Mouse (Mus musculus) cerebellum, adult 18-20 months (tissue): Measurements from ENCODE around the gene Arih2.

ENCODE experiments used
- DNase-seq, 2 experiments: peaks; one replicate each; pipeline ENCODE4 v3.0.0; 2021

Gene Arih2

DNA sequence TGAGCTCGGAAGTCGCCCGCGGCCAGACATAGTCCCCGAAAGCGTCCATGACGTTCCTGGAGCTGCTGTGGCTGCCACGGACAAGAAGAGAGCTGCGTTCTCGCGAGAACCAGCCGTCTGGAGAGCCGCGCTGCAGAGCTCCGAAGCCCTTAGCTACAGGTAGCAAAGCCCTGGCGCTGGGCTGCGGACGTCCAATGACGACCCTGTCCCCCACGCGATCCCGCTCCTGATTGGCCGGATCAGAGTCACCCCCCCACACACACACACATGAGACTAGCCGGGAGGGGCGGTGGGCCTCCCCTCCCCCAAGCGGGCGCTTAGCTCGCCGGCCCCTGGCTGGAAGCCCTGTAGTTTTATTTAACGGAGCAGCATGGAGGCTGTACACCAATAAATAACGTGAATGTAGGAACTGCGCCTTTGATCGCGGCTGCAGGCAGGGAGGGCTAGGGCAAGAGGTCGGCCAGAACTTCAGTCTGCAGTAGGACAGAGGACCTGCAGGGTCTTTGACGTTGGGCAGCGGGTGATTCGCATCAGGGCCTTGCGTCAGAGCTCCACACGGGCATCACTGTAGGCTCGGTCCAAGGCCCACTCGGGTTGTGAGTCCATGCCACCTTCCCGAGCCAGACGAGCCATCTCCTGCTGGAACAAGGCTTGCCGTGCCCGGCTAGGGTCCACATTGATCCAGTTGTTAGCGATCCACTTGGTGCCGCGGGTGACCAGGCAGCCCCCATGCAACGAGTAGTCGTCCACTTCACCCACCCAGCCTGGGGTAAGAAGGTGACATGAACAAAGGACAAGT, 70.4 kb downstream of the Arih2 start, which contains the start of gene Wdr6:
TSS of gene Wdr6 (minus strand) at position 195 of the 799 bp plus-strand sequence.
- DNase-seq = peak; percentile 82 to 91

DNA sequence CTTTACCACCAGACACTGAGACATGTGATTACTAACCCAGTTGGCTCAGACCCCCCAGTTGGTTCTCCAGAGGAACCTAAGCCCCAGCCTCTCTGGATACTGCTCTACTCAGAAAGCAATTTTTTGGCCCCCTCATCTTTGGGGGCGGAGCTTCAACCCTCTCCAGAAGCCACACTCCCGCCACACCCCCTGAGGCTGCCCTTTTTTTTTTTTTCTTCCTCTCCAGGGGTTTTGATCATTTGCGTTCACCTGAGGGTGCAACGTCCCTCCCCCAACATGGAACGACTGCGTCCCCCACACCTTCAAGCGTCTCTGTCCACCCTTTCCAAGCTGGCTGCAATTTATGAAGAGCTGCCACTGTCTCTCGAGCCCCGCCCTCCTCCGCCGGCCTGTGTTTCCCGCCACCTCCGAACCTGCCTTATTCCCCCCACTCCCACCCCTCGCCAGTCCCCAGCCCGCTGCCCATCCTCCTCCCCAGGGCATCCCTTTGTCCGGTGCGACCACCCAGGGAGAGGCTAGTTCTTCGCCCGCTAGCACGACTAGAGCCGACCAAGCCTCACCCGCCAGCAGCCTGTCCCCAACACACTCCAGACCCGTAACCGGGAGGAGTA, 71.1 kb downstream of the Arih2 start:
- peak; percentile 47 to 58 for DNase-seq

DNA sequence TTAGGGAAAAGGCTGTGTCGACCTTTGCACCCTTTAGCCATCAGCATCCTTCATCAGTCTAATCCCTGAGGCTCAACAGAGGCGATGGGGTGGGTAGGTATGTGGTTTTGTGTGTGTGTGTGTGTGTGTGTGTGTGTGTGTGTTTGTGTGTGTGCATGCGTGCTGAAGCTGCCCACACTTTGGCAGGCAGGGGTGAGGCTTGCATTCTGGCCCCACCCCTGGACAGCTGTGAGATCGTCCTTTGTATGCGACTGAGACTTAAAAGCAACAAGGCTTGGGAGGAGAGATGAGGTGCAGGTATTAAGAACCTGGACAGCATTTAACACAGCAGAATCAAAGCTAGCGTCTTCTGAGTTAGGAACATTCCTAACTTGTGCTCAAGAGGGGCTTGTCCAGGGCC, 72.2 kb downstream of the Arih2 start:
- DNase-seq = no peak

DNA sequence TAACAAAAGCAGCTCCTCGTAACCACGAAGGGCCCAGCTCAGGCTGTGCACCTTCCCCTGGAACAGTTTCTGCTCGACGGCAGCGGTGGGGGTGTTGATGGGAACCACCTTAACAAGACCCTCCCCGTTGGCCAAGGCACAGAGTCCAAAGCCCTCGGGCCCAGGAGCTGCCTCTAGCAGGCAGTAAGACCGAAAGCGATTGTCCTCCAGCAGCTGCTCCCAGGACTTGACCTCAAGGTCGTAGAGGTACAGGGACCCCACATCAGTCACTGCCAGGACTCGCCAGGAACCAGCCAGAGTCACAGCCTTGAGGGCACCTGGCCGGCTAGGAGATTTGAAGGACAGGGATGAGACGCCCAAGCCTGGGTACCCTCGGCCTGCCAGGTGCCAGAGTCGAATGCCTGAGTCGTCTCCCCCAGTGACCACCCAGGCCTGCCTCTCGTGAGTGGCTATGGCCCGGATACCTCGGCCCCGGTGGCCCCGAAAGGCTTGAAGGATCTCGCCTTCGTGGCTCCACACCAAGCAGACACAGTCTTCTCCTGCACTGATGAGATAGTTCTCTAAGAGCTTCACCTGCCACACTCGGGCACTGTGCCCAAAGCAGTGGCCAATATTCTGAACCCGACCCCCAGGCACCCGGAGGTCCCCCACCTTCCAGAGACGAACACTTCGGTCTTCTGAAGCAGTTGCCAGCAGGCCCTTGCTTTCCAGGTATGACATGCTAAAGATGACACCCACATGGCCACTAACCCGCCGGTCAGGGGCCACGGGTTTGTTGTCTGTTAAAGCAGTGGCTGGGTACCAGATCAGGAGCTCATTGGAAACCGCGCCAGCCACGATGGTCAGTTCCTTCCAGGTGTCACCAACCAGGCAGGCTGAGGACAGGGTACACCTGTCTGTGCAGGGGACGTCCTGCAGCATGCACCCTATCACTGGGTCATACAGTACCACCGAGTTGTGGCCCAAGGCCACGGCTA, 73.6 kb downstream of the Arih2 start:
- no peak for DNase-seq

DNA sequence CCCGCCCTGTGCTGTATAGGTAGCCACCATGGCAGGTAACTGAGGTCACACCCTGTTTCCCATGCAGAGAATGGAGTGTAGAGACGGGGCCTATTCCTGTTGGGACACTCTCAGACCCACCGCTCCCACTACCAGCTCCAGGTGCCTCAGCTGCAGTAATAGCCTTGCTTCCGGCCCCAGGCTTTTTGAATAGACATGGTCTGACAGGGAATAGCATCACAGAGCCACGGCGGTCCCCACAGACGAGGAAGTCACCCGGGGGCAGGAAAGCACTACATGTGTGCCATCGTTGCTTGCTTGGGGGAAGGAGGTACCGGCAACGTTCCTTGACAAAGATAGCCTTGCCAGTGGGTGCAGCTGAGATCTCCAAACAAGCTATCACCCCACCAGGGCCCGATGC, 74.3 kb downstream of the Arih2 start:
- DNase-seq = no peak

DNA sequence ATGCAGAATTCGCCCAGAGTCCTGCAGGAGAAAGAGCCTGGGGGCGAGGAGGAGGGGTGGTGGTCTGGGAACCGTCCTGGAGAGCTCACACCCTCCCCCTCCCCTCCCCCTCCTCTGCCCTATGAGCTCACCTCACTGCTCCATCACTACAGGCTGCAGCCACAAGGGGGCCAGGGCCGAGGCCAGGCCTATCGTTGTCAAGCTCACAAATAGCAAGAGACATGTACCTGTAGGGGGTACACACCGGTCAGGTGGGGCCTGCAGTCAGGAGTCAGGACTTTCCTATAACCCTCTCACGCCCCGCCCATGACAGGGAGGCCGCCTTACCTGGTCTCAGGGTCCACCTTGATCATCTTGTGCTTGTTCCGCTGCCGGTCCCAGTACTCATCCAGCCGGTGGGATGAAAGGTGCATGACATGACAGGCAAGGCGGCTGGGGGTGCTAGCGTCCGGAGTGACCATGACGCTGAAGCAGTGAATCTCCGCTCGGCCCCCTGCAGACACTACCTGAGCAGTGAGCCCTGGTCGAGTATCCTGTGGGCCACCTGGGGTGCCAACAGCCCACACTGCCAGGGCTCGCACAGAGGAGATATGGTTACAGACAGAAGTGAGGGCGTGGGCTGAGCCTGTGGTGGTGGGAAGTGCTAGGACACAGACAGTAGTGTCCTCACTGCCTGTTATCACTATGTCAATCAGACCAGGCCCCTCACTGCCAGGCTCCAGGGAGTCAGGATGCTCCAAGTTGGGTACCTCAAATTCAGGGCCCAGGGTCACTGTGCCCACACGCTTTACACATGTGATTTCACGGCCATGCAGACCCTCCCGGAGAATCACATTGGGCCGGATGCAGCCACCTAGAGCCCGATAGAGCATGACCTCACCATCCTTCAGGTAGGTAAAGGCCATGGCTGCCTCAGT, 75.2 kb downstream of the Arih2 start:
- DNase-seq = peak in 1 of 2 experiments; percentile 61

DNA sequence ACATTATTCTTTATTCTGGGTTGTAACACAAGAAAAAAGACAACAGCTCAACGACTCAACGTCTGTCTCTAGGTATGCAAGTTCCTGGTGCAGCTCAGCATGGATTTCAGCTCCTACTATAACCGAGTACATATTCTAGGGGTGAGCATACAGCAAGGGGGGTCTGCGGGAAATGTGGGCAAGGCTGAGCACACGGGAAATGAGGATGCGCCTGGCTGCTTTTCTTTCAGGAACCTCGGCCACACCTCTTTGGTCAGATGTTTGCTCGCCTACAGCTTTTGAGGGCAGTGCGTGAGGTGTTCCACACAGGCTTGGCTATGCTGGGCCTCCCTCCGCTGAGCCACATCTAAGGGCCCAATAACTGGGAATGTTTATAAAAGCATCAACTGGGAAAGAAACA, 76.9 kb downstream of the Arih2 start:
- no peak for DNase-seq

DNA sequence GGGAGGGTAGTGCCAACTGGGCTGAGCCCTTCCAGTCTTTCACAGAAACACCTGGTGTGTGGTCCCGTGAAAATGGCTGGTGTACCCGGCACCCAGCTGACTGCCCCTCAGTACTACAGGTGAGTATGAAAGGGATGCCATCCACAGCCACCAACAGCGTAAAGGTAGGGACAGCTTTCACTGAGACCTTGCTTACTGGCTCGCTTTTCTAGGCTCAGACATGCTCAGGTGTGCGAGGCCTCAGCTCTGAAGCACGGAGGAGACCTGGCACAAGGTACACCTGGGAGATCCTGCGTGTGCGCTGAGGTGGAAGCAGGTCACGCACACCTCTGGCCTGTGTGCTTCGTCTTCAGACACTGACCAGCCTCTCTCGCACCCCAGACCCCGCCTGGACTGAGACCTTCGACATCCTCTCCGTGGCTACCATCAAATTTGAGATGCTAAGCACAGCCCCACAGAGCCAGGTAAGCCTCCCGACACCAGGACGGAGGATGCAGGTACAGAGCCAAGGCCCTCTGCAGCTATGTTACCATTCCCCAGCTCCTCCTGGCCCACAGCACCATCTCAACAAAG, 77.7 kb downstream of the Arih2 start:
- DNase-seq = no peak

DNA sequence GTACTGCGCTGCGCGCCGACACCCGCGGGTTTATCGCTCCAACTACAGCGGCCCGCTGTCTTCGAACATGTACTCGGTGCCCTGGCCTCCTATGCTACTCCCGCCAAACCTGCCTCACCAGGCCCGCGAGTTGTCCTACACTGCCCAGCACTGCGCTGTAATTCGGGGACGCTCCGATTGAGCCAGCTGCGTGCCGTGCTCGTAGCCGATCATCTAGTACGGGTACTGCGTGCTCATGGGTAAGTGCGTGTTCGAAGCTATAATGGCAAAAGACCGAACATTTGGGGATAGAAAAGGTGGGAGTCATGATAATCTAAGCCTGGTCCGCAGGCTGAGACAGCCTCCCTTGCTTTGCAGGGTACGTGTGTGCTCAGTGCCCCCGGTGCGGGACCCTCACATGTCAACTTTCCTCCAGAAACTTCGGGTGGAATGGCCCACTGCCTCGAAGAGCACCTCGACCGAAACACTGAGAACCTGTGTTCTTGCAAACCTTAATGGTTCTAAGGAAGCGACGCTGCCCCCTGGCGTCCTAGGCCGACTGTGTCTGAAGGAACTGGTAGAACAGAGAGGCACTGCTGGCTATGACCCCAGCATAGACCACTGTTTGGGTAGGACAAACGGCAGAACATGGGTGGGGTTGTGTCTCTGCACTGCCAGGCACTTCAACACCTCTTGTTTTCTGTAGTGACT, 78.8 kb downstream of the Arih2 start:
- DNase-seq = peak; percentile 66 to 75

DNA sequence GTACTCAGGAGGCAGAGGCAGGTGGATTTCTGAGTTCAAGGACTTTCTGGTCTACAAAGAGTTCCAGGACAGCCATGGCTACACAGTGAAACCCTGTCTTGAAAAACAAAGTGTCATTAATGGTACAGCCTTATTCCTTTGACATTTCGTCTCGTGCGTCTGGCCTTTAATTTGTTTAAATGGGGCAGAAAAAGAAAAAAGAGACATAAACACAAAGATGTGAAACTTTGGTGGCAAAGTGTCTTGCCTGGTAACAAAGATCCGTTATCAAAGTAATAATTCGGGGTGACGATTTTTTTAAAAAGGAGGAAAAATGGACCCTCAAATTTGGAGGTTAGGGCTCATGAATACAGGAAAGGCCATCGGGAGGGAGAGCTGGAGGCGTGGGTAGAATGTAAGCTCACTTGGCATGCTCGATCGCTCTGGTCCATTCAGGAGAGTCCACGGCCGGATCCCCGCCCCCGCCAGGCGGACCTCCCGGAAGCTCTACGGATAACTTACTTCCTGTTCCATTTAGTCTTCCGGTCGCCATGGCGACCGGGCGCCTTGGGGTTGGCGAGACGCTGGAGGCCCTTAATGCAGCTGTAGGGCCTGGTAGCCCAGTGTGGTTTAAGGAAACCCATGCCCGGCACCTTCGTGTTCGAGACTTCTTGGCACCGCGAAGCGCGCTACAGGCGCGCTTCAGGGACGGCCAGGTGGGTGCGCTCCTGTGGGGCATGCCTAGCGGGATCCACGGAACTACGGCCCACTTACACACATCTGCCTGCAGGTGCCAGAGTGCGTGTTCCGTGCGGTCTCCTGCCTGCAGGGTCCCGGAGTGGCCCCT, 79.6 kb downstream of the Arih2 start, which contains the start of gene Dalrd3:
TSS of gene Dalrd3 (plus strand) at position 506 of the 826 bp plus-strand sequence.
- peak; percentile 87 to 94 for DNase-seq

DNA sequence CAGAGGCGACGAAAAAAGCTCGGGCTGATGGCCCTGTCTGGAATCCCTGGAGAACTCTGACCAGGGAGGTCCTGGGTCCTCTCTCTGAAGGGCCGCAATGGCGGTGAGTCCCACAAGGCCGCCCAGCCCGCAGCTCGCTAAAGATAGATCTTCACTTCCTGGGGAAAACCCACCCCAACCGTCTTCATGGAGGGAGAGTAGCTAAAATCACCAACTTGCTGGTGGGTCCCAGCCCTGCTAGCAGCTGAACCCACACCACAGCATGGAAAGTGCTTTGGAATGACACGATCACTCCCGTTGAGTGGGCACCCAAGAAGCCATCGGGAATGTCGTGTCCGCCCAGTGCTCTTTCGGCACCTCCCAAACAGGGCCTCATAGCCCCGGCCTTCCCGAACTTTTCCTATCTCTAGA, 80.7 kb downstream of the Arih2 start:
- DNase-seq = no peak

DNA sequence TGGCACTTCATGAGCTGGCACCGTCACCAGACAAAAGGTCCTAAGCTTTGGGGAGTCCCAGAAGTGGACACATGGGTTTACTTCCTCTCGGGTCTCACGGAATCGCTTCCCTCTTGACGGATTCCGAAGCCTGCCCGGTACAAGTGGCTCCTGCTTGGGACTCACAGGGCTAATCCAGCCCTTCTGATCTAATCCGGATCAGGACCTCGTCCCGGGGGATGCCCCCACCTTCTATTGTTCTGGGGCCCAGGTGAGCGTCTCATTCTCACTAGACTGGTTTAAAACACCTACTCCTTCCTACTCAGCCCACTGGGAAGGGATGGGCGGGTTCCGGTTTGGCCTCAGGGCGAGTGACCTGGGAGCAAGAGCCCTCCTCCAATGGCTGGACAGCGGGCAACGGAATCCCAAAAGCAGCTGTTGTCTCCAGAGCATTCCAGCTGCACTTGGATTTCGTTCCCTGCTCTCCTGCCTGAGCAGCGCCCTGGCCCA, 81.2 kb downstream of the Arih2 start:
- DNase-seq = no peak

DNA sequence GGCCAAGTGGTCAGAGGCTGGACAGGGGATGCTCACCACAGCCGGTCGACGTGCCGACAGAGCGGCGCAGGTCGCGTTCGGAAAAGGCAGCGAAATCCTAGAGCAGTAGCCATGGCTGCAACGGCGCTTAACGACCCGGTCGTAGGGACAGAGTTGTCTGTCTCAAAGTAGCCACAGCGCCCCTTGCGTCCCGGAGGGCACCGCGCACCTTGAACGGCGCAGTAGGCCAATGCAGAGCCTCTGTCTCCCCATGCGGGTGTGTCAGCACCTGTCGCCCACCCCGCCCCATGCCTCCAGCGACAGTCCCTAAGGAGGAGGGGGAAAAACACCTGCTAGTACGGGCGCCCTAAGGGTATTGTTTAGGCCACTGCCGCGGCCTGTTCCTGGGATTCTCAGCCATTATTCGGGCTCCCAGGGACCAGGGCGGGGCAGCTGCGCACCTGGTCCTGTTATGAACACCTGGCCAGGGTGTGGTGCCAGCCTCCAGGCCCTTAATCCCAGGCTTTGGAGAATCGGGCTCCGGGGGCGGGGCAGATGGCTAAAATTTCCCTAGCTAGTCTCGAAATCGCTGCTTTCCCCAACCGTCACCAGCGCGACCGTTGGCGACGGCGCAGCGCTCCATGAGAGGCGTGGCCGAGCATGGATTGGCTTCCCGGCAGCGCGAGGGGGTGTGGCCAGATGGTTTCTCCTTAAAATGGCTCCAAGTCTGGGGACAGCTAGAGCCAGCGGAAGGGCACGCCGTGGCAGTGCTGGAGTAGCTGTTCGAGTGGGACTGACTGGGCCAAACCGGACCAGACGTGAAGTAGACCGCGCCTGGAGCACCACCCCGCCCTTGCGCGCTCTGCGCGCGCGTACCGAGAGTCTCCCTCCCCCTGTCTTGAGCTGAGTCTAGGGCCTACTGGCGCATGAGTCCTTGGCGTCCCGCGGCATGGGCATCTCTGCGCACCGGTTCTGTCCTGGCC, 82.1 kb downstream of the Arih2 start, which contains the start of gene Ndufaf3:
TSS of gene Ndufaf3 (minus strand) at position 620 of the 962 bp plus-strand sequence.
- DNase-seq = peak; percentile 97

DNA sequence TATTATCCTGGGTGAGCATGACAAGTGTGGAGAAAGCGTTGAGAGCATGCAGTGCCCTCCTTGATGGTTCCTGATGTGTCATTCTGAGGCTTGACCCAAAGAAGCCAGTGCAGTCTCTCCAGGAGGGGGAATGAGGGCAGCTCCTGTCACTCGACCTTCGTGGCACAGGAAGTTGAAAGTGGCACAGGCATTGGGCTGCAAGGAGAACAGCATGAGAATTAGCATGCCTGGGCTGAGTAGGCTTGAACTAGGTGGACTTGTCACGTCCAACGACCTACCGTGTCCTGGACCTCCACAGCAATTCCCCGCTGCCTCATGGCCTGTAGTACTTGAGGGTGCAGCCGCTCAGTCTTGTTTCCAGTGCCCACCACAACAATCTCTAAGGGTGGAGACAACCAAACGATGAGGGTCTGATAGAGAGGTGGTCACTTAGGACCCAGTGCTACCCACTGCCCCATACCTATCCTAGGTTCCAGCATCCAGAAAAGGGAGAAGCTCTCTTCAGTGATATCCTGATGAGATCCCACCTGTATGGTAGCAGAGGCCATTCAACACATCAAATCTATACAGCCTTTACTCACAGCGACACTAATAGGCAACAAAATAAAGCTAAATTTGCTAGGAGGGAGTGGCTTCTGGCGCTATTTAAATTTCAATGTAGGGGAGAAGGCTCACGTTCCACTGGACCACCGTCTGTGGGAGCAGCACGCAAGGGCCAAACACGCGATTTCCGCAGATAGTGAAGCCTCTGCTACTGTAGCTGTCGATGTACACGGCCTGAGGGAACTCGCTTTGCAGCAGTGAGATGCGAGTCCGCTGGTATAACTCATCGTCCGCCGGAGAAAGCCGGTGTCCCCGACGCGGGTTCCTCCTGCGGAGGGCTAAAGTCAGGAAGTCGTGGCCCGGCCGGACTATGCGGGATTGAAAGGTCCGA, 83.0 kb downstream of the Arih2 start:
- peak in 1 of 2 experiments; percentile 30 for DNase-seq

DNA sequence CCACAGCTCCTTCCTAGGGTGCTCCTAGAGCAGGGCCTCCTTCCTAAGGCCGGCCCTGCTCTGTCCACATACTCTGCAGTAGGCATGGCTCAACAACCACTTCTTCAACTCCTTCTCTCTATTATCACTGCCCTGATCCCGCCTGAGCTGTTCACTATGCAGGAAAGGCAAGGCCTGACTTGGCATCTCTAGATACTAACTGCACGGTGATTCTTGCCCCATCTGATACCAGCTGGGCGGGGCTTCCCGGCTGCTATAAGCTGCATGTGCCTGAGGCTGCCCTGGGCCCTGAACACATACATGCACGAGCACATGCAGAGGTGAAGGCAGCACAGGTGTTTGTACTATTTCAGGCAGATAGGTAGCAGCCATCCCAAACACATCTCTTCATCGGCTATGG, 85.1 kb downstream of the Arih2 start:
- no peak for DNase-seq

DNA sequence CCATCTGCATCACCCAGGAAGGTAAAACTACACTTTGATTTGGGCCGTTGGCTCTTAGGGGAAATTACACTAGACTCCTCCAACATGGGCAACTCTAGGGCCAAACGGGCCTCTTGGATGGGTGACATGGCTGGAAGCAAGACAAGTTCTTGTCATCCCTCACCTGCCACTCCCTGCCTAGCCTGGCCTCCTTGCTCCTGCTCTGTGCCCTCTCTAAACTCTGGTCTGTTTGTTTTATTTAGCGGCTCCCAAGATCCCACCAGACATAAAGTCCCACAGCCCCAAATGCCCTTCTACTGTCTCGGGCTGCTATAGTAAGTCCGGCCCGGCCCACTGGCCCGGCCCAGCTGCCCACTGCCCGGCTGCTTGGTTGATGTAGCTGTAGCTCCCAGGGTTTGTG, 85.5 kb downstream of the Arih2 start:
- no peak for DNase-seq

DNA sequence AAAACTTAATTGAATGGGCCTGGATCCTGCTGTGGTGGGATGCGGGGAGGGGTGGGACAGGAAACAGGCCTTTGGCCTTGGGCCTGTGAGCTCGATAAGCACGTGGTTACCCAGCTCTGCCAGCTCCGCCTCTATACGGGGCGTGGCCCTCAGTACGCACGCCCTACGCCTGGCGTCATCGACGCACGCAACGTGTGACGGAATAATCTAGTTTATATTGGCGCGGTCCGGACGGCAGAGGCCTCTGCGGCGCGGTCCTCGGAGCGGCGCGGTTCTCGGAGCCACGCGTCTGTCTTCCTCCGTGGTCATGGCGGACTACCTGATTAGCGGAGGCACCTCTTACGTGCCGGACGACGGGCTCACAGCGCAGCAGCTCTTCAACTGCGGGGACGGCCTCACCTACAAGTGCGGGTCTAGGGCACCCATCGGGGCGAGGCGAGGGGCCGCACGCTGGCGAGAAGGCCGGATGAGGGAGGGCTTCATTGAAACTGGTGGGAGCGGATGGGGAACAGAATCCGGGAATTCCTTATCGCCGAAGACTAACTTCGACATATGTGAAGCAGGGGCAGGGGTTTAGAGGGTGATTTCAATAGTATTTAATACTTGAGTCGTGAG, 88.9 kb downstream of the Arih2 start, which contains the start of gene Impdh2:
TSS of gene Impdh2 (plus strand) at position 60 of the 615 bp plus-strand sequence.
- DNase-seq = peak; percentile 89 to 91
